Mouse (Mus musculus) frontal cortex, postnatal 14 days (tissue): ENCODE results near the gene Trpd52l3.

Experiments used
- DNase-seq, 2 experiments: peaks; one replicate each; pipeline ENCODE4 v3.0.0; 2022; ENCODE audit warnings: low spot score in 2 of 2

Gene Trpd52l3

GRCm38 (mm10) chr19:30029894-30030635 lies 26.5 kb downstream of the Trpd52l3 start, which contains the start of gene Uhrf2:
Gene Uhrf2 (plus strand): TSS chr19:30030513.
- peak; percentile 91 to 93 for DNase-seq

GRCm38 (mm10) chr19:30030636-30031467 lies 27.3 kb downstream of the Trpd52l3 start:
- peak in 1 of 2 experiments; percentile 16 for DNase-seq

- no peak for DNase-seq
Observed at GRCm38 (mm10) chr19:30031468-30031931, 27.9 kb downstream of the Trpd52l3 start.

GRCm38 (mm10) chr19:30032206-30032605 lies 28.6 kb downstream of the Trpd52l3 start:
- no peak for DNase-seq

- no peak for DNase-seq
Observed at GRCm38 (mm10) chr19:30035361-30035760, 31.8 kb downstream of the Trpd52l3 start.

- no peak for DNase-seq
Observed at GRCm38 (mm10) chr19:30043691-30044090, 40.1 kb downstream of the Trpd52l3 start.

GRCm38 (mm10) chr19:30044630-30045029 lies 41.0 kb downstream of the Trpd52l3 start:
- no peak for DNase-seq

- no peak for DNase-seq
Observed at GRCm38 (mm10) chr19:30045857-30046256, 42.3 kb downstream of the Trpd52l3 start.

- no peak for DNase-seq
Observed at GRCm38 (mm10) chr19:30050584-30050983, 47.0 kb downstream of the Trpd52l3 start.

- DNase-seq = no peak
Observed at GRCm38 (mm10) chr19:30051479-30051878, 47.9 kb downstream of the Trpd52l3 start.

- no peak for DNase-seq
Observed at GRCm38 (mm10) chr19:30054218-30054617, 50.6 kb downstream of the Trpd52l3 start.
